ENCODE assay signal across 16 mouse cellular contexts in genomic region chr9:106652720-106653119, GRCm38 (mm10). TPM values are rescaled to one million over a fixed set of nuclear protein-coding genes. Genes with fewer than 3 reads are reported as not detected.
DNase-seq lines count a peak whose midpoint lies in the region; ATAC-seq and TF ChIP-seq lines count a peak whose summit lies in the region.
"Had no signal": no experiment of that assay in that cellular context is flagged by ENCODE, and none has a peak within 500 bp of the region (broad histone marks: within the 10 kb centered on the region; RNA-seq: fewer than 3 reads in every experiment).

No protein-coding gene starts in this region.

- dilution Hi-C loops in CH12.LX (cut with MboI; ENCODE audit: extremely low pct_ligation_motif_present, extremely low pct_unique_long_range_greater_than_20kb, low sequenced_read_pairs) = no loop called here

- H3K4me3 ChIP-seq in forebrain, postnatal 0 days (ENCODE audit: low read depth, low read length) = no peak overlapping the region
- no peak overlapping the region for H3K4me3 ChIP-seq in forebrain, embryonic 12.5 days (replicated peaks)
- H3K4me3 ChIP-seq in liver, embryonic 14.5 days (ENCODE audit: insufficient read depth in 1 of 2, low read depth in 2 of 2, low read length in 2 of 2) = no peak overlapping the region
- H3K4me3 ChIP-seq in CH12.LX (replicated peaks in 1 of 3; ENCODE audit: low read depth in 2 of 3, low read length in 2 of 3, poor library complexity in 1 of 3) = no peak overlapping the region
- H3K4me3 ChIP-seq in embryonic fibroblast, embryonic 13.5 days (ENCODE audit: insufficient read depth, low read length) = no peak overlapping the region
- H3K4me3 ChIP-seq: heart, embryonic 12.5 days; liver, embryonic 12.5 days had no signal

- no peaks in the 10 kb centered on the region for H3K79me2 ChIP-seq in CH12.LX (replicated peaks; ENCODE audit: control insufficient read depth, extremely low read depth, insufficient read depth, poor library complexity, severe bottlenecking)

- H3K4me1 ChIP-seq in forebrain, postnatal 0 days (ENCODE audit: insufficient read depth) = no peaks in the 10 kb centered on the region
- H3K4me1 ChIP-seq in forebrain, embryonic 12.5 days = peaks cover 12% of the 10 kb centered on the region
- no peaks in the 10 kb centered on the region for H3K4me1 ChIP-seq in liver, embryonic 14.5 days (replicated peaks; ENCODE audit: control insufficient read depth in 2 of 2, insufficient read depth in 2 of 2, low read length in 1 of 2)
- no peaks in the 10 kb centered on the region for H3K4me1 ChIP-seq in CH12.LX (ENCODE audit: control insufficient read depth in 1 of 2, insufficient read depth in 2 of 2)
- H3K4me1 ChIP-seq in embryonic fibroblast, embryonic 13.5 days (ENCODE audit: control insufficient read depth, insufficient read depth, low read length) = no peaks in the 10 kb centered on the region; the same call in 1 of the 2 replicates
- H3K4me1 ChIP-seq: liver, embryonic 12.5 days had no signal

- peak; percentile 62 for TF ChIP-seq CTCF in forebrain, postnatal 0 days (IDR thresholded peaks at IDR 0.05; ENCODE audit: low read depth)
- peak; percentile 47 for TF ChIP-seq CTCF in liver, embryonic 14.5 days (IDR thresholded peaks at IDR 0.05; ENCODE audit: low read depth)
- peak; percentile 46 to 80 for TF ChIP-seq CTCF in CH12.LX (conservative IDR thresholded peaks at IDR 0.05 in 1 of 2, IDR thresholded peaks at IDR 0.05 in 1 of 2; ENCODE audit: low read depth in 2 of 2, low read length in 2 of 2)
- TF ChIP-seq CTCF in embryonic fibroblast, embryonic 13.5 days (IDR thresholded peaks at IDR 0.05; ENCODE audit: borderline replicate concordance, insufficient read depth, low read length) = 0 out of 2 replicates have a peak, but pooled peaks have one; percentile 27

- peak; percentile 42 for TF ChIP-seq RAD21 in CH12.LX (IDR thresholded peaks at IDR 0.05; ENCODE audit: low read depth, low read length)

- H3K27ac ChIP-seq in forebrain, postnatal 0 days (ENCODE audit: low read depth, low read length) = no peak overlapping the region
- H3K27ac ChIP-seq in forebrain, embryonic 12.5 days = no peak overlapping the region
- no peak overlapping the region for H3K27ac ChIP-seq in liver, embryonic 14.5 days
- H3K27ac ChIP-seq in CH12.LX (ENCODE audit: insufficient read depth, low read depth) = no peak overlapping the region
- H3K27ac ChIP-seq in embryonic fibroblast, embryonic 13.5 days (ENCODE audit: insufficient read depth, low read length) = no peak overlapping the region
- H3K27ac ChIP-seq: liver, embryonic 12.5 days had no signal

- no peaks in the 10 kb centered on the region for H3K27me3 ChIP-seq in forebrain, postnatal 0 days (ENCODE audit: insufficient read depth, low read length)
- H3K27me3 ChIP-seq in forebrain, embryonic 12.5 days = peaks cover 33% of the 10 kb centered on the region
- peaks cover 11% of the 10 kb centered on the region for H3K27me3 ChIP-seq in liver, embryonic 14.5 days (ENCODE audit: control insufficient read depth, insufficient read depth, low read length)
- peaks cover 58% of the 10 kb centered on the region for H3K27me3 ChIP-seq in CH12.LX (replicated peaks)

- H3K9me3 ChIP-seq in forebrain, postnatal 0 days (ENCODE audit: low read length) = no peaks in the 10 kb centered on the region
- no peaks in the 10 kb centered on the region for H3K9me3 ChIP-seq in forebrain, embryonic 12.5 days
- no peaks in the 10 kb centered on the region for H3K9me3 ChIP-seq in liver, embryonic 14.5 days (ENCODE audit: control insufficient read depth, low read length)
- H3K9me3 ChIP-seq in CH12.LX (replicated peaks; ENCODE audit: low read length) = peaks cover 3% of the 10 kb centered on the region
- H3K9me3 ChIP-seq: heart, embryonic 12.5 days; liver, embryonic 12.5 days had no signal

- H3K9ac ChIP-seq in forebrain, postnatal 0 days = no peak overlapping the region
- H3K9ac ChIP-seq in forebrain, embryonic 12.5 days = no peak overlapping the region
- no peak overlapping the region for H3K9ac ChIP-seq in liver, embryonic 14.5 days (replicated peaks)
- no peak overlapping the region for H3K9ac ChIP-seq in CH12.LX (ENCODE audit: insufficient read depth, low read depth)
- H3K9ac ChIP-seq: heart, embryonic 12.5 days; liver, embryonic 12.5 days had no signal

- intact Hi-C loops in gastrocnemius, postnatal 14 days (cut with DNase I; ENCODE audit: low total_unique reads) = no loop called here

- 0 out of 2 replicates have a peak overlapping the region, but pooled peaks have one; percentile 10 for H3K4me2 ChIP-seq in forebrain, postnatal 0 days (ENCODE audit: low read depth)
- H3K4me2 ChIP-seq in forebrain, embryonic 12.5 days = no peak overlapping the region
- H3K4me2 ChIP-seq in liver, embryonic 14.5 days (ENCODE audit: low read depth) = no peak overlapping the region
- H3K4me2 ChIP-seq in CH12.LX (ENCODE audit: insufficient read depth, low read depth, poor library complexity, severe bottlenecking) = no peak overlapping the region
- H3K4me2 ChIP-seq: heart, embryonic 12.5 days; liver, embryonic 12.5 days had no signal

- TF ChIP-seq EP300 in liver, embryonic 14.5 days (IDR thresholded peaks at IDR 0.05; ENCODE audit: low read depth) = no peak
- no peak for TF ChIP-seq EP300 in CH12.LX (IDR thresholded peaks at IDR 0.05; ENCODE audit: low read length)

- no peak for ATAC-seq in forebrain, postnatal 0 days
- no peak for ATAC-seq in forebrain, embryonic 12.5 days (ENCODE audit: low FRiP score)
- ATAC-seq in liver, embryonic 14.5 days (ENCODE audit: insufficient read depth) = no peak
- ATAC-seq: CD4-positive, CD25-positive, alpha-beta regulatory T cell, adult 4 months; liver, embryonic 12.5 days had no signal

- 74% methylated on average over 1 of the region's 1 CpGs for WGBS in forebrain, postnatal 0 days
- WGBS in forebrain, embryonic 12.5 days = 76% methylated on average over 1 of the region's 1 CpGs
- 46% methylated on average over 1 of the region's 1 CpGs for WGBS in liver, embryonic 14.5 days (ENCODE audit: insufficient replicate concordance)

- TF ChIP-seq POLR2A in CH12.LX (IDR thresholded peaks at IDR 0.05; ENCODE audit: low read depth, low read length) = no peak
- no peak for TF ChIP-seq POLR2A in embryonic fibroblast, embryonic 13.5 days (IDR thresholded peaks at IDR 0.05; ENCODE audit: low read depth, low read length)

- in situ Hi-C loops in CH12.LX (cut with MboI; ENCODE audit: low pct_ligation_motif_present, low pct_unique_long_range_greater_than_20kb, low sequenced_read_pairs) = loop anchor here (10.0 to 25.0 kb wide), 2 partner anchors 48 to 635 kb away; partner anchors contain the start of genes Cish and Mapkapk3

- DNase-seq in forebrain, postnatal 0 days = no peak
- DNase-seq in liver, embryonic 14.5 days (ENCODE audit: low read depth in 3 of 3, low spot score in 3 of 3) = no peak
- DNase-seq in liver = no peak
- DNase-seq in CH12.LX (ENCODE audit: extremely low read depth) = peak; percentile 17
- no peak for DNase-seq in adrenal gland, adult 2 months
- no peak for DNase-seq in gastrocnemius, postnatal 14 days
- DNase-seq: kidney, postnatal 14 days; right cerebral cortex, adult 18-20 months; thymus, postnatal 14 days had no signal

- H3K36me3 ChIP-seq in forebrain, postnatal 0 days (ENCODE audit: insufficient read depth) = peaks cover 5% of the 10 kb centered on the region; the same call in 1 of the 2 replicates
- no peaks in the 10 kb centered on the region for H3K36me3 ChIP-seq in forebrain, embryonic 12.5 days (replicated peaks)
- H3K36me3 ChIP-seq in liver, embryonic 14.5 days (replicated peaks; ENCODE audit: control insufficient read depth, insufficient read depth, low read depth) = no peaks in the 10 kb centered on the region
- peaks cover 0 to 4% of the 10 kb centered on the region in 2 experiments for H3K36me3 ChIP-seq in CH12.LX (replicated peaks in 1 of 2; ENCODE audit: control insufficient read depth in 1 of 2, insufficient read depth in 1 of 2, low read length in 1 of 2)
- H3K36me3 ChIP-seq: heart, embryonic 12.5 days; liver, embryonic 12.5 days had no signal

RNA-seq across cellular contexts. Expression of gene Grm2, which starts 3.2 kb away (rescaled TPM):
- 13.6 and 14.6 TPM in 2 replicates for total RNA-seq in forebrain, postnatal 0 days (2014; rRNA removed)
- 19.8 and 20.7 TPM in 2 replicates for polyA plus RNA-seq in forebrain, postnatal 0 days (2015; fragmentation: Nextera tagmentation; extraction: Ambion mirVana)
- polyA plus RNA-seq in forebrain, embryonic 12.5 days (2016; fragmentation: Nextera tagmentation; extraction: Ambion mirVana) = 3.4 and 5.7 TPM in 2 replicates
- polyA plus RNA-seq in liver, embryonic 14.5 days (2012; rRNA removed) = 0.02 TPM in 1 of 2 replicates, not detected in the other
- not detected in 2 replicates for polyA plus RNA-seq in liver, embryonic 14.5 days (2014; fragmentation: Nextera tagmentation; extraction: Ambion mirVana)
- not detected in 2 replicates for total RNA-seq in CH12.LX (2012; rRNA removed)
- total RNA-seq in CH12.LX (2014; rRNA removed) = not detected in 2 replicates
- not detected in 2 replicates for polyA plus RNA-seq in CH12.LX (2012; ENCODE audit: insufficient read length, low read depth)
- polyA plus RNA-seq in embryonic fibroblast, embryonic 13.5 days (2011; ENCODE audit: insufficient read length, low read depth, missing spikeins) = not detected in 2 replicates
- not detected for total RNA-seq in adrenal gland, adult 2 months (2021)
- polyA plus RNA-seq in adrenal gland, adult 2 months (2012; rRNA removed) = not detected in 2 replicates
- not detected for total RNA-seq in gastrocnemius, postnatal 14 days (2021)
- polyA plus RNA-seq: CD4-positive, CD25-positive, alpha-beta regulatory T cell, adult 4 months; heart, embryonic 12.5 days; liver, embryonic 12.5 days had no signal

RNA-seq across cellular contexts. Expression of gene Iqcf6, which starts 26.3 kb away (rescaled TPM):
- total RNA-seq in forebrain, postnatal 0 days (2014; rRNA removed) = not detected in 2 replicates
- polyA plus RNA-seq in forebrain, postnatal 0 days (2015; fragmentation: Nextera tagmentation; extraction: Ambion mirVana) = not detected in 2 replicates
- not detected in 2 replicates for polyA plus RNA-seq in forebrain, embryonic 12.5 days (2016; fragmentation: Nextera tagmentation; extraction: Ambion mirVana)
- not detected in 2 replicates for polyA plus RNA-seq in liver, embryonic 14.5 days (2012; rRNA removed)
- not detected in 2 replicates for polyA plus RNA-seq in liver, embryonic 14.5 days (2014; fragmentation: Nextera tagmentation; extraction: Ambion mirVana)
- not detected in 2 replicates for total RNA-seq in CH12.LX (2012; rRNA removed)
- total RNA-seq in CH12.LX (2014; rRNA removed) = not detected in 2 replicates
- polyA plus RNA-seq in CH12.LX (2012; ENCODE audit: insufficient read length, low read depth) = not detected in 2 replicates
- polyA plus RNA-seq in embryonic fibroblast, embryonic 13.5 days (2011; ENCODE audit: insufficient read length, low read depth, missing spikeins) = not detected in 2 replicates
- total RNA-seq in adrenal gland, adult 2 months (2021) = not detected
- polyA plus RNA-seq in adrenal gland, adult 2 months (2012; rRNA removed) = not detected in 2 replicates
- not detected for total RNA-seq in gastrocnemius, postnatal 14 days (2021)
- total RNA-seq: left cerebral cortex, adult 8-10 months had no signal
- polyA plus RNA-seq: CD4-positive, CD25-positive, alpha-beta regulatory T cell, adult 4 months; heart, embryonic 12.5 days; liver, embryonic 12.5 days; neural tube, embryonic 11.5 days had no signal

RNA-seq across cellular contexts. Expression of gene Tex264, which starts 33.0 kb away (rescaled TPM):
- 61.2 and 68.6 TPM in 2 replicates for total RNA-seq in forebrain, postnatal 0 days (2014; rRNA removed)
- polyA plus RNA-seq in forebrain, postnatal 0 days (2015; fragmentation: Nextera tagmentation; extraction: Ambion mirVana) = 98.3 and 105 TPM in 2 replicates
- 24.9 and 30.4 TPM in 2 replicates for polyA plus RNA-seq in forebrain, embryonic 12.5 days (2016; fragmentation: Nextera tagmentation; extraction: Ambion mirVana)
- polyA plus RNA-seq in liver, embryonic 14.5 days (2012; rRNA removed) = 9.4 and 11.3 TPM in 2 replicates
- polyA plus RNA-seq in liver, embryonic 14.5 days (2014; fragmentation: Nextera tagmentation; extraction: Ambion mirVana) = 11.5 and 12.1 TPM in 2 replicates
- total RNA-seq in CH12.LX (2012; rRNA removed) (33.6 and 45.3 TPM in 2 replicates), CH12.LX (2014; rRNA removed) (30.9 and 34.3 TPM in 2 replicates)
- 45.2 and 54.8 TPM in 2 replicates for polyA plus RNA-seq in CH12.LX (2012; ENCODE audit: insufficient read length, low read depth)
- 85.2 and 90.1 TPM in 2 replicates for polyA plus RNA-seq in embryonic fibroblast, embryonic 13.5 days (2011; ENCODE audit: insufficient read length, low read depth, missing spikeins)
- 100 to 1,000 TPM; 128 to 130 TPM for total RNA-seq in adrenal gland, adult 2 months (2021)
- polyA plus RNA-seq in adrenal gland, adult 2 months (2012; rRNA removed) = 230 and 245 TPM in 2 replicates
- 10 to 100 TPM; 17.3 to 20.6 TPM for total RNA-seq in gastrocnemius, postnatal 14 days (2021)
